Mouse (Mus musculus) forebrain, embryonic 14.5 days (tissue): ENCODE measurements at regions not wholly inside any gene's neighbourhood (a gene's known extent, or its start where the extent isn't known, plus 50 kb on each side); places are given as distances from the start of the nearest gene placed in this dataset.

Source experiments
- ATAC-seq: fragments of 200-750 bp; cut with Nextera tagmentation; 2 replicates; pipeline ENCODE4 v1.8.0; 2017; ENCODE audit warnings: mild to moderate bottlenecking, moderate library complexity
- DNase-seq: peaks from one replicate; pipeline ENCODE4 v3.0.0-alpha.2; 2015; ENCODE audit warnings: low spot score
- H3K27ac ChIP-seq: fragments of 300-500 bp; sonication (generic); 2 replicates; pipeline ENCODE4 v1.5.1; 2014; ENCODE audit warnings: low read depth, mild to moderate bottlenecking, control low read depth, low read length, moderate library complexity
- H3K27me3 ChIP-seq: fragments of 300-500 bp; sonication (generic); replicated peaks from 2 replicates; pipeline ENCODE4 v1.6.1; 2014; ENCODE audit warnings: low read length, control low read depth, mixed read lengths; ENCODE audit not compliant: control insufficient read depth, insufficient read depth
- H3K36me3 ChIP-seq: fragments of 300-500 bp; sonication (generic); 2 replicates; pipeline ENCODE4 v1.6.1; 2014; ENCODE audit warnings: low read length, control low read depth; ENCODE audit not compliant: control insufficient read depth, insufficient read depth
- H3K4me1 ChIP-seq: fragments of 300-500 bp; sonication (generic); 2 replicates; pipeline ENCODE4 v1.6.1; 2014; ENCODE audit warnings: antibody characterized with exemption, low read length, control low read depth; ENCODE audit not compliant: control insufficient read depth, insufficient read depth
- H3K4me2 ChIP-seq: fragments of 300-500 bp; sonication (generic); 2 replicates; pipeline ENCODE4 v1.6.1; 2014; ENCODE audit warnings: mild to moderate bottlenecking, control low read depth, low read length
- H3K4me3 ChIP-seq: fragments of 300-500 bp; sonication (generic); 2 replicates; pipeline ENCODE4 v1.5.1; 2014; ENCODE audit warnings: low read depth, low read length, control low read depth
- H3K9ac ChIP-seq: fragments of 300-500 bp; sonication (generic); 2 replicates; pipeline ENCODE4 v1.6.1; 2014; ENCODE audit warnings: mild to moderate bottlenecking, low read length, control low read depth, moderate library complexity
- H3K9me3 ChIP-seq: fragments of 300-500 bp; sonication (generic); replicated peaks from 2 replicates; pipeline ENCODE4 v1.6.1; 2016; ENCODE audit warnings: low read length, control low read depth, mixed read lengths; ENCODE audit not compliant: control insufficient read depth
- WGBS: fragments of 180-500 bp; shearing (Covaris S2); extraction: QIAGEN DNeasy Blood & Tissue Kit; methylation state at CpG from one replicate; pipeline ENCODE4 v1.1.7; 2014; 5-methylcytosine and 5-hydroxymethylcytosine counted together

DNA sequence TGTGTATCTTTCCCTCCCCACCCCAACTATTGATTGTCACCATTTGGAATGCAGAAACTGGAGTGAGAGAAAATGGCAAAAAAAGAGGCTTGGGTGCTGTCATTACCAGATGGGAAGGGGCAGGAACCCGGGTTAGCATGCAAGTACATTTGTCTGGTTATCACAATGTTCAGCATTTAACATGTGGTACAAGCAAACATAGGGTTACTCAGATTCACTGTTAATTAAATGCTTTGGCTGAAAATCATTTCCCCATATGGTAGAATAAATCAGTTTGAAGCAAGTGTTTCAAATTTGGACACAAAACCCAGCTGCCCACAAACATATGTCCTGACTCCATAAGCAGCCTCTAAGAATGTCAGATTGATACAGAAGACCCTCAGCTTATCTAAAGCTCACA is 208.6 kb upstream of the Megf9 start:
- Histone ChIP-seq H3K9me3 (no peaks in the 10 kb centered on the region), H3K9ac (no peak overlapping the region), H3K36me3 (no peaks in the 10 kb centered on the region), H3K4me2 (no peak overlapping the region), H3K4me1 (no peaks in the 10 kb centered on the region), H3K4me3 (no peak overlapping the region), H3K27ac (no peak overlapping the region), H3K27me3 (no peaks in the 10 kb centered on the region)
- 58% methylated on average over 1 of the region's 1 CpGs for WGBS
- DNase-seq (peak; percentile 83), ATAC-seq (peak; percentile 88)

DNA sequence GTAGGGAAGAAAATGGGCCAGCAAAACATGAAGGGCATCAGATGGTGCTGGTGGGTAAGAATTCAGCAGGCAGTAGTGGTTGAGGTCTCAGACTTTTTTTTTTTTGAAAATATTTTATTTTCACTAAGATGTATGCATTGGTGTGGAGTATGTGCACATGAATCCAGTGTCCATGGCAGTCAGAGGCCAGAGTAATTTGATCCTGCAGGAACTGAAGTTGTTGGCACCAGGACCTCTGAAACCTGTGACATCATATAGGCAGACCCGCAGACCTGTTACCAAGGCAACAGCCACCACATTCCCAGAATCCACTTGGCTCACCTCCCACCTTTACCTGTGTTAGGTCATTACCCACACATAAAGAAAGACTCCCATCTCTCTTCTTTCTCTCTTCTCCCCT is 207.2 kb upstream of the Megf9 start:
- no peak for DNase-seq
- H3K27ac ChIP-seq, result no peak overlapping the region
- H3K4me2 ChIP-seq, result no peak overlapping the region
- ATAC-seq, result no peak; the same call in 1 of the 2 replicates
- H3K4me3 ChIP-seq, result no peak overlapping the region
- no peaks in the 10 kb centered on the region for H3K4me1 ChIP-seq
- WGBS, result 44% methylated on average over 1 of the region's 1 CpGs
- H3K36me3 ChIP-seq, result no peaks in the 10 kb centered on the region
- H3K27me3 ChIP-seq, result no peaks in the 10 kb centered on the region
- H3K9me3 ChIP-seq, result no peaks in the 10 kb centered on the region
- H3K9ac ChIP-seq, result no peak overlapping the region

DNA sequence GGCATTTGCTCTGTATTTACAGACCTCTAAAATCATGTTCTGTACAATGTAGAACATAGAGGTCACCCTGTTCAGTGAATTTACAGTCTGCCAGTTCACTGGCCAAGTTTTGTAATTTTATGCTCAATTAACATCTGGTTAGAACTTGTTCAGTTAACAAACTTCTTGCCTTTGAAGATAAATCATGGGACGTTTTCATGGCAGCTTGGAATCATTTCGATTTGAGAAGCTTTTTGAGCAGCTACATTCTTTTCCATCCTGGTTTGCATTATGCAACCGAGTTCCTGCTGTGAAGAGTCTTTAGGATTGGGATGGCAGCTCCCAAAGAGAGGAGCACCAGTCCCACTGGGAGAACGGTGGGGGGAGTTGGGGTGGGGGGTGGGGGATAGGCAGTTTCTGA is 206.3 kb upstream of the Megf9 start:
- no peak for DNase-seq
- no peaks in the 10 kb centered on the region for H3K36me3 ChIP-seq
- H3K4me2 ChIP-seq, result no peak overlapping the region
- 0% methylated on average over 4 of the region's 4 CpGs for WGBS
- H3K9ac ChIP-seq, result no peak overlapping the region
- H3K27me3 ChIP-seq, result no peaks in the 10 kb centered on the region
- ATAC-seq, result no peak
- no peak overlapping the region for H3K4me3 ChIP-seq
- H3K27ac ChIP-seq, result no peak overlapping the region
- no peaks in the 10 kb centered on the region for H3K4me1 ChIP-seq
- H3K9me3 ChIP-seq, result no peaks in the 10 kb centered on the region

DNA sequence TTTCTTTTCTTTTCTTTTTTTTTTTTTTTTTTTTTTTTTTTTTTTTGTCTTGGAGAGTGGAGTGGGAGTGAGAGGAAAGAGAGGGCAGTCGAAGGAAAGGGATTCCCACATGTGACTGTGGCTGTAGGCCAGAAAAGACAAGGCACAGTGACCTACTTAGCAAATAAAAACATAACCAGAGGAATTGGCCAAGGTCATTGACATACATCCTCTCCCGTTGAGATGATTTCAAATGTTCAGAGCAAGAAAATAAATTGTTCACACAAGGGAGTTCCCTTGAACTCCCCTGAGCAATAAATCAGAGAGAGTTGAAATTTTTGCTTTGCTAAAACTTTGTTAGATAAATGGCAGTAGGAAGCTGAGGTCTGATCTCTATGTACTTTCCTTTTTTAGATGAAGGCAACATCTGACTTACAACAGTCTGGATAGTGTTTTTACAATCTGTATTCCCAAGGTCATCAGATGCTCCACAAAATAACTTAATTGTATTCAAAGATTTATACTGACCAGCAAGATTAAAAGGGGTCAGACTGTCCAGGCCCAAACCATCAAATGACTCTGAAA is 174.4 kb upstream of the Megf9 start:
- ATAC-seq, result no peak
- H3K4me3 ChIP-seq, result no peak overlapping the region
- 65% methylated on average over 2 of the region's 2 CpGs for WGBS

DNA sequence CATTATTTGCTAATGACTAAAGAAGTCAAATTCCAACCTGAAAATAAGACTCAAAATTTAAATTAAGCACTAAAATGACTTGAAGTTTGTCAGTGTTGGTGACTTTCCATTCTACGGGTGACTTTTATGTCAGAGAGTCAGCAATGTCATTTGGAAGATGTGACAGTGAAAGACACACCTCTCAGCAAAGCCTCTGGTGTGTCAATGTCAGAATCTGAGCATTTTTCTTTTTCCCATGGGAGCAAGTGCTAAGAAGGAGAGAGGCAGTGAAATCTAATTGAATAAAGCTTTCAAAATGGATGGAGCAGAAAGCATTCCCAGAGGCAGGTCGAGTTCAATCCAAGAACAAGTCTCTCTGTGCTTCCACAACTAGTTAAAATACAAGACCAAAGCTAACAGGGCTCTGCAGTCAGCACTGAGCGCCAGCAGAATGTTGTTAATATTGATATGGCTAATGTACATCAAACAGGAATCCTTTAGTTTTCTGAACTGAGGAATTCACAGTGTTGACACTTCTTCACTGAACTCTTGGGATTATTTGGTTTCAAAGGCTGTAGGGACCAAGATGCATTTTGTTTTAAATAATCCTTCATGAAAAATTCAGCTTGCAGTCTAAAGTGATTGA is 170.4 kb upstream of the Megf9 start:
- WGBS, result 84% methylated on average over 3 of the region's 3 CpGs
- ATAC-seq (no peak), DNase-seq (no peak)
- Histone ChIP-seq H3K27me3 (no peaks in the 10 kb centered on the region), H3K4me1 (no peaks in the 10 kb centered on the region), H3K4me3 (no peak overlapping the region), H3K9me3 (no peaks in the 10 kb centered on the region), H3K27ac (no peak overlapping the region), H3K9ac (no peak overlapping the region), H3K36me3 (no peaks in the 10 kb centered on the region), H3K4me2 (no peak overlapping the region)

More for the DNA sequence above, 174.4 kb upstream of the Megf9 start:
- DNase-seq, result peak; percentile 5
- H3K27me3 ChIP-seq, result no peaks in the 10 kb centered on the region
- no peak overlapping the region for H3K4me2 ChIP-seq
- H3K9ac ChIP-seq, result no peak overlapping the region
- H3K36me3 ChIP-seq, result no peaks in the 10 kb centered on the region
- H3K9me3 ChIP-seq, result no peaks in the 10 kb centered on the region
- no peak overlapping the region for H3K27ac ChIP-seq
- no peaks in the 10 kb centered on the region for H3K4me1 ChIP-seq

DNA sequence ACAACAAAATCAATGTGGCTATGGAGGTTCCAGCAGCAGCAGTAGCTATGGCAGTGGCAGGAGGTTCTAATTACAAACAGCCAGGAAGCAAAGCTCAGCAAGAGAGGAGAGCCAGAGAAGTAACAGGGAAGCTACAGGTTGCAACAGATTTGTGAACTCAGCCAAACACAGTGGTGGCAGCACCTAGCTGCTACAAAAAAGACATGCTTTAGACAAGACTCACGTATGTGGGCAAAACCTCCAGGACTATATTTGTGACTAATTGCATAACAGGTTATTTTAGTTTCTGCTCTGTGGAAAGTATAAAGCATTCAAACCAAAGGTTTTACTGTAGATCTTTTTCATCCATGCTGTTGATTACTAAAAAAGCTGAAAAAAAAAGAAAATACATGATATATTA is 166.1 kb upstream of the Megf9 start:
- ATAC-seq (no peak), DNase-seq (no peak)
- Histone ChIP-seq H3K36me3 (no peaks in the 10 kb centered on the region), H3K9me3 (no peaks in the 10 kb centered on the region), H3K9ac (no peak overlapping the region), H3K4me3 (no peak overlapping the region), H3K27me3 (no peaks in the 10 kb centered on the region), H3K4me1 (no peaks in the 10 kb centered on the region), H3K27ac (no peak overlapping the region), H3K4me2 (no peak overlapping the region)
- 85% methylated on average over 1 of the region's 1 CpGs for WGBS

DNA sequence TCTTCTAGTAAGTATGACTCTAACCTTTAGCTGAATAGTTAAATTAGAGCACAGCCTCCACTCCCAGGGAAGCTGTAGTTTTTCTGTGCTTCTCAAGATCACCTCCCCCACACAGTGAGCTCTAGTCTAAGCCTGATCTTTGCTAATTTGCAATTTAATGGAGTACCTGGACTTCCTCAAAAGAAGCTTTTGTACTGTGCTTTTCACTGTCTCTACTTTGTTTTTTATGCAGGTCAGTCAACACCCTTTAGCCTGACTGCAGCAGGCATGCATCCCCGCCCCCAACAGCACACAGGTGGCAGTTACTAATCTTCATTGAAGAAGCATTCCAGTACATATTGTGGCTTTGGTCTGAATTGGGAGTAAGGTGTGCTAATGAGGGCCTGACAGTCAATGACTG is 129.4 kb upstream of the Megf9 start:
- no peak overlapping the region for H3K27ac ChIP-seq
- no peak overlapping the region for H3K4me2 ChIP-seq
- no peaks in the 10 kb centered on the region for H3K9me3 ChIP-seq
- ATAC-seq (no peak), DNase-seq (no peak)
- H3K27me3 ChIP-seq, result no peaks in the 10 kb centered on the region
- H3K36me3 ChIP-seq, result no peaks in the 10 kb centered on the region
- H3K4me3 ChIP-seq, result no peak overlapping the region
- 90% methylated on average over 1 of the region's 1 CpGs for WGBS
- H3K9ac ChIP-seq, result no peak overlapping the region
- no peaks in the 10 kb centered on the region for H3K4me1 ChIP-seq

DNA sequence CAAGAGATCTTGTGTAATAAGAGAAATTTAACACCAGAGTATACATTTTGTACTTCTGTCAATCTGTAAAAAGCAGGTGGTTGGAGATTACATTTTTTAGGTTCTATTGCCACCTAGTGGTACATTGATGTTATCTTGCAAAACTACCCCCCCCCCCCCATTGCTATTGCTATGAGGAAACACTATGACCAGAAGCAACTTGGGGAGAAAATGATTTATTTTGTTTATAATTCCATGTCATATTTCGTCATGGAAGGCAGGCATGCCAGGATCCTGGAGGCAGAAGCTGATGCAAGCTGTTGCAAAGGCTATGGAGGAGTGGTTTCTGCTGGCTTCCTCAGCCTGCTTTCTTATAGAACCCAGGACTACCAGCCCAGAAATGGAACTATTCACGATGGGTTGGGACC is 86.6 kb upstream of the Megf9 start:
- 68% methylated on average over 2 of the region's 2 CpGs for WGBS
- H3K4me1 ChIP-seq, result no peaks in the 10 kb centered on the region
- H3K4me3 ChIP-seq, result no peak overlapping the region
- no peak overlapping the region for H3K9ac ChIP-seq
- DNase-seq, result peak; percentile 49
- H3K36me3 ChIP-seq, result no peaks in the 10 kb centered on the region
- H3K4me2 ChIP-seq, result no peak overlapping the region
- H3K27ac ChIP-seq, result no peak overlapping the region
- no peaks in the 10 kb centered on the region for H3K9me3 ChIP-seq
- no peaks in the 10 kb centered on the region for H3K27me3 ChIP-seq
- ATAC-seq, result 0 out of 2 replicates have a peak, but pooled peaks have one; percentile 26

DNA sequence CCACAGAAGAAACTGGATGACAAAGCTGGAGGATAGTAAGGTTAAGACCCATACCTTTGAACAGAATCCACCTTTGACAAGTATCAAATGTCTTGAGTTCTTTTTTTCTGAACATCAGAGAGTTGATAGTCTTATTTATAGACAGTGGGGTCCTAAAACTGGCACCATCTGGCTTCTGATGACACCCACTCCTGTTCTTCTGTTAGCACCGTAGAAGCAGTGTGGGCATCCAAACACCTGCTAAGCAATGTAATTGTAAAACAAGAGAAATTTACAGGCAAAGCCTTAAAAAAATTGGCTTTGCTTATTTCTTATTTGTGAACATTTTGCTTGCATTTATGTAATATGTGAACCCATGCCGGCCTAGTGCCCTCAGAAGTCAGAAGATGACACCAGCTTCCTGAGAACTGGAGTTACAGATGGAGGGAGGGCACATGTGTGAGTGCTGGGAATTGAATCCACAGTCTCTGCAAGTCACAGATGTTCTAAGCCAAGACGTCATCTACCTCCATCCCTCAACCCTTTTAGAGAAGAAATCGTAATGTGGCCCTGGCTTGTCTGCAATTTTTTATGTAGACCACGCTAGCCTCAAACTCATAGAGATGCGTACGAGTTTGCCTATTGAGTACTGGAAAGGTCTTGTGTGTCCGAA is 85.0 kb upstream of the Megf9 start:
- no peak overlapping the region for H3K27ac ChIP-seq
- no peaks in the 10 kb centered on the region for H3K4me1 ChIP-seq
- no peak overlapping the region for H3K9ac ChIP-seq
- H3K36me3 ChIP-seq, result no peaks in the 10 kb centered on the region
- no peak for ATAC-seq
- WGBS, result 93% methylated on average over 8 of the region's 8 CpGs
- H3K27me3 ChIP-seq, result no peaks in the 10 kb centered on the region
- no peaks in the 10 kb centered on the region for H3K9me3 ChIP-seq
- H3K4me3 ChIP-seq, result no peak overlapping the region
- no peak overlapping the region for H3K4me2 ChIP-seq
- no peak for DNase-seq
